Mouse (Mus musculus): ENCODE results near the gene Hnrnpr.

- TF ChIP-seq POLR2A (IDR thresholded peaks at IDR 0.05; ENCODE audit: extremely low read depth, insufficient read depth, low read length) (no peak), CTCF (IDR thresholded peaks at IDR 0.05; ENCODE audit: low read depth, low read length) (no peak)
Observed at GRCm38 (mm10) chr4:136261912-136262311, 48.8 kb upstream of the Hnrnpr start.

All from liver, adult 2 months (tissue).